Mouse (Mus musculus) heart, postnatal 25 days (tissue): ENCODE results near the gene Gtf2i. TPM values are rescaled to one million over a fixed set of nuclear protein-coding genes. Genes with fewer than 3 reads are reported as not detected.
A peak's percentile ranks its signal among the peaks of the same experiment; 100 is the strongest.
"Not testable (repeated sequence)": the region's sequence is repeated elsewhere in the genome, so short reads cannot be mapped to it uniquely, and the experiment has no call there.

Source experiments
- DNase-seq: peaks from one replicate; pipeline ENCODE4 v3.0.0; 2022; ENCODE audit warnings: low spot score
- intact Hi-C: fragments of 180-260 bp; cut with DNase I; formaldehyde crosslinking; loops from one replicate; pipeline ENCODE4 v1.15.1; 2025
- total RNA-seq, 2 experiments: library from RNA; stranded (reverse); gene quantifications; 2 replicates each; pipeline ENCODE4 v1.2.3; 2021

Gtf2i gene
- 100 to 1,000 TPM; 194 to 218 TPM for total RNA-seq

DNA sequence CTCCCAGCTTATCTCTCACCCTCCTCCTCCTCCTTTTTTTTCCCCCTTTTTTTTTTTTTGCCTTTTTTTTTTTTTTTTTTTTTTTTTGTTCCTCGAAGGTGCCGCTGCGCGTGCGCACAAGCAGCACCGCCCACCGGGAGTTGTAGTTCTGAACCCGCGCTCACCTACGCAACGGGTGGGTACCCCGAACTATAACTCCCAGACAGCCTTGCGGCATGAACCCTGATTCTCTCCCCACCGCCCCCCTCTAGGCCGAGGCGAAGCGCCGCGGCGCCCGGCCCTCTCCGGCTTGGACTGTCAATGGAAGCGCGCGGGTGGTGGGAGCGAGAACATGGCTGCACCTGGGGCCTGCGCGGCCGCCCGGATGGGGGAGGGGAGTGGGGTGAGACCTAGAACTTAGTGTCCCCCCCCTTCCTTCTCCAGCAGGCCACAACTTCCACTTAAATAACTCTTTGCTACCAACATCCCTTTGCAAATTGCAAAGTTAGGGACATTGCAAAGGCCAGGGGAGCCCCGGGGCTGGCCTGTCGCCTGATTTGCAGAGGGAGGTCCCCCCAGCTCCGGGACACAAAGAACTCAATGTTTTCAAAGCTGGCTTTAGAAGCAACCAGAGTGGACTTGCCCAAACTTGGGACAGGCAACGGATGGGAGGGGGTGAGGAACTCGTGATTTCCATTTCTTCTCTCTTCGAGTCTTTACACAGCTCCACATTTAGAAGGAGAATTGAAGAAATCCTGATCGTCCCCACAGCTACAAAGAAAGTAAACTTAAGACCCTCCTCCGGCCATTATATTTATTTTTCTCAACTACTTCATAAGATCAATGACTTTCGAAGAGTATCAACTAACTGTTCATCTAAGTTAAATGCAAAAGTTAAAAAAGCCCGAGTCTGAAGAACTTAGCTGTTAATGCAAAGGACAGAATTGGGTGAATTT, at the start of gene Gtf2i:
TSS of gene Gtf2i (minus strand) at position 73 of the 935 bp plus-strand sequence.
- intact Hi-C loops = loop anchor here (5.0 to 10.0 kb wide), 3 partner anchors 43 to 220 kb away; partner anchors contain the start of genes Castor2 and Gtf2ird2
- peak; percentile 94 for DNase-seq

GRCm38 (mm10) chr5:134359101-134359500, 44.5 kb upstream of the Gtf2i start:
- intact Hi-C loops = no loop called here
- DNase-seq = no peak

DNA sequence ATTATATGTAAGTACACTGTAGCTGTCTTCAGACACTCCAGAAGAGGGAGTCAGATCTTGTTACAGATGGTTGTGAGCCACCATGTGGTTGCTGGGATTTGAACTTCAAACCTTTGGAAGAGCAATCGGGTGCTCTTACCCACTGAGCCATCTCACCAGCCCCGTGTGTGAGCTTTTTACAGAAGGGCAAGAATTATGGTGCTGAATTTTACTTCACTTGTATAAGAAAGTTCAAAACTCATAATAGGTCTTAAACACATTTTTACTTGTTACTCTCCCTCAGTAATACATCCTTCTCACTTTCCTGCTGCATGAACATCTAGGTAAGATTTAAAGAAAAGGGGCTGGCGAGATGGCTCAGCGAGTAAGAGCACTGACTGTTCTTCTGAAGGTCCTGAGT, 40.8 kb upstream of the Gtf2i start:
- DNase-seq, intact Hi-C loops: not testable (repeated sequence)

- intact Hi-C loops = no loop called here
- DNase-seq = no peak
Observed at GRCm38 (mm10) chr5:134353117-134353516, 38.6 kb upstream of the Gtf2i start.

GRCm38 (mm10) chr5:134352527-134353001, 38.0 kb upstream of the Gtf2i start:
- intact Hi-C loops = no loop called here
- peak; percentile 10 for DNase-seq

- DNase-seq = peak; percentile 44
- intact Hi-C loops = no loop called here
Observed at GRCm38 (mm10) chr5:134350660-134351059, 36.1 kb upstream of the Gtf2i start.

- intact Hi-C loops = no loop called here
- no peak for DNase-seq
Observed at GRCm38 (mm10) chr5:134347066-134347465, 32.5 kb upstream of the Gtf2i start.

DNA sequence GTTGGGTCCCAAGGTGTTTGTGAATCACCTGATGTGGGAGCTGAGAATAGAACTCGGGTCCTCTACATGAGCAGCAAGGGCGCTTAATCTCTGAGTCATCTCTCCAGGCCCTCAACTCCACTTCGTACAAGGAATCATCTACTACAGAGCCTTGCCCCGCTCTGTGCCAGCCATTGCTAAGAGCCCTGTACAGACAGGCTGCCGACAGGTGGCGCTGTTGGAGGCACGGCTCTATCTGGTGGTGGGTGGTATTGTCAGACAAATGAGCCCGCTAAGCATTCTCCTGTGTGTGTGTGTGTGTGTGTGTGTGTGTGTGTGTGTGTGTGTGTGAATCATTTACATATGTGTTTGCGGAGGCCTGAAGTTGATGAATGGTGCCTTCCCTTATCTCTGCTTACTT, 30.9 kb upstream of the Gtf2i start:
- DNase-seq = no peak
- intact Hi-C loops = no loop called here

- intact Hi-C loops = loop anchor here (5.0 kb wide), 1 partner anchor 62 kb away; no protein-coding TSS in a partner anchor
Observed at GRCm38 (mm10) chr5:134344076-134344475, 29.5 kb upstream of the Gtf2i start.

DNA sequence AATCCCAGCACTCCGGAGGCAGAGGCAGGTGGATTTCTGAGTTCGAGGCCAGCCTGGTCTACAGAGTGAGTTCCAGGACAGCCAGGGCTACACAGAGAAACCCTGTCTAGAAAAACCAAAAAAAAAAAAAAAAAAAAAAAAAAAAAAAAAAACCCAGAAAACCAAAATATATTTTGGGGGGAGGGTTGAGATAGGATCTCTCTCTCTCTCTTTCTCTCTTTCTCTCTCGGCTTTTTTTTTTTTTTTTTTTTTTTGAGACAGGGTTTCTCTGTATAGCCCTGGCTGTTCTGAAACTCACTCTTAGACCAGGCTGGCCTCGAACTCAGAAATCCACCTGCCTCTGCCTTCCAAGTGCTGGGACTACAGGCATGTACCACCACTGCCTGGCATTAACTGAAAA, 29.0 kb upstream of the Gtf2i start:
- DNase-seq = not testable (repeated sequence)
- intact Hi-C loops = loop anchor here (5.0 kb wide), 1 partner anchor 61 kb away; no protein-coding TSS in a partner anchor

More at GRCm38 (mm10) chr5:134344076-134344475, 29.5 kb upstream of the Gtf2i start:
- DNase-seq = no peak

DNA sequence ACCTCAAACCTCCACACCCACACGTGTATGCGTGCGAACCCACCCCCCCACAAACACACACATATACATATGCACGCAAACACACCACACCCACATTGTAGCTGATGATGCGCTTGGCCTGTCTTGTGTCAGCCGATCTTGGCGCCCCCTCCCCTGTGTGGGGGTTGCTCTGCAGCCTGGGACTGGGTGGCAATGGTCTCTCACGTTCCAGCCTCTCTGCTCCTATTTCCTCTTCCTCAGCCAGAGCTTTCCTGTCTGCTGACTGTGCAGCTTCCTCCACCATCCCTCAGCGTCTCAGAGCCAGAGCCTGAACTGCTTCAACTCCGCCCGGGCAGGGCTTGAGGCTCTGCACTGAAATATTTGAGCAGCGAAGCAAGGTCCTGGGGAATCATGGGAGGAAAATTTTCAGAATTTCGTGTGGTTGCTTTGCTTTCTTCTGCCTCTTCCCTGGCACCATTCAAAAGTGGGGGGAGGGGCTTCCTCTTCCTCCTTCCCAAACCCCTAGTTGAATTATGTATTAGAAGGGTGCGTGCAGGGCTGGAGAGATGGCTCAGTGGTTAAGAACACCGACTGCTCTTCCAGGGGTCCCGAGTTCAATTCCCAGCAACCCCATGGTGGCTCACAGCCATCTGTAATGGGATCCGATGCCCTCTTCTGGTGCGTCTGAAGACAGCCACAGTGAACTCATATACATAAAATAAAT, 28.1 kb upstream of the Gtf2i start:
- intact Hi-C loops = loop anchor here (5.0 kb wide), 1 partner anchor 60 kb away; no protein-coding TSS in a partner anchor
- DNase-seq = no peak

GRCm38 (mm10) chr5:134341721-134342120, 27.2 kb upstream of the Gtf2i start:
- intact Hi-C loops = loop anchor here (1.0 to 5.0 kb wide), 4 partner anchors 25 to 160 kb away; no protein-coding TSS in a partner anchor

DNA sequence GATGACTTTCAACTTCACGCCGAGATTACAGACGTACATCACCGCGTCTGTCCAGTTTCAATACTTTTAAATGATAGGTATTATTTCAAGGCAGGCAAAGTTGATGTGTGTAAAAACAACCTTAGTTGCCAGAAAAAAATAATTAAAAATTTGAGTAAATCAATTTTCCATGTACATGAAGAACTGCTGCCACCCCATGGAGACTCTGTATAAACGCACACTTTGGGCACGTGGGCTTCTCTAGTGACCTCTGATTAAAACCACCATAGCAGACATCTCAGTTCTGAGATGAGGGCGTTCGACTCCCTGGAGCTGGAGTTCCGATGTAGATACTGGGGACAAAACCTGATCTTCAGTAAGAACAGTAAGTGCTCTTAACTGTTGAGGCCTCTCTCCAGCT, 26.8 kb upstream of the Gtf2i start:
- DNase-seq = no peak
- intact Hi-C loops = loop anchor here (1.0 to 5.0 kb wide), 4 partner anchors 25 to 160 kb away; no protein-coding TSS in a partner anchor

More at GRCm38 (mm10) chr5:134341721-134342120, 27.2 kb upstream of the Gtf2i start:
- DNase-seq = no peak

DNA sequence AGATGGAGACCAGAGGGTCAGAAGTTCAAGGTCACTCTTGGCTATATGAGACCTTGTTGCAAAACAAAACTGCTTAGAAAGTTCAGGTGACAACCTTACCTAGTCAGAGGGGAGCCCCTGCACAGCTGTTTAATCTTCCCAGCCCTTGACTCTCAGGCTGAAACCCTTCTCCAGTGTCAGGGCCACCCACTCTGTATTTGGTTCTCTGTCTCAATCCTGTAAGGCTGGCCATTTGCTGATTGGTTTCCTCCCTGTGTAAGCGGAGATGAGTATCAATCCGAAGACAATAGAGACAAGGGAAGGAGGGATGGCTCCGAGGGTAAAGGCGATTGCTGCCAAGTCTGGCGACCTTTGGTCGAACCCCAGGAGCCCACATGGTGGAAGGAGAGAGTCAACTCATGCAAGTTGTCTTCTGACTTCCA, 25.6 kb upstream of the Gtf2i start:
- intact Hi-C loops = loop anchor here (2.0 to 5.0 kb wide), 3 partner anchors 23 to 113 kb away; no protein-coding TSS in a partner anchor
- DNase-seq = no peak

GRCm38 (mm10) chr5:134337012-134337411, 22.5 kb upstream of the Gtf2i start:
- DNase-seq, intact Hi-C loops: not testable (repeated sequence)

DNA sequence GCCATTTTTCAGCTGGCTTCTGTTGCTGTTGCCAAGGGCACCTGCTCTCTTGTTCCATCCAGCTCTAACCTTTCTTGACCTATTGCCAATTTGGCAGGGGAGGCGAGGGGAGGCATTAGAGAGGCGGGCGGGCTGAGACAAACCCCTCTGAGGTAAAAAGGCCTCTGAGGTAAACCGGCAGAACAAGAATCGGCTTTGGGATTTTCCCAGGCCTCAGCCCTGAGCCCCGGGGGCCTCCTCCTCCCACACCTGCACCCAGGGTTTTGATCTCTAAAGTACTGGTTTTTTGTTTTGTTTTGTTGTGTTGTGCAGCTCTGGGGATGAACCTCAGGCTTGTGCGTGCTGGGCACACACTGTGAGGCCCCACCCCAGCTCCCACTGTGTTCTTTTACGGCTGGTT, 18.2 kb upstream of the Gtf2i start:
- intact Hi-C loops = no loop called here
- no peak for DNase-seq

DNA sequence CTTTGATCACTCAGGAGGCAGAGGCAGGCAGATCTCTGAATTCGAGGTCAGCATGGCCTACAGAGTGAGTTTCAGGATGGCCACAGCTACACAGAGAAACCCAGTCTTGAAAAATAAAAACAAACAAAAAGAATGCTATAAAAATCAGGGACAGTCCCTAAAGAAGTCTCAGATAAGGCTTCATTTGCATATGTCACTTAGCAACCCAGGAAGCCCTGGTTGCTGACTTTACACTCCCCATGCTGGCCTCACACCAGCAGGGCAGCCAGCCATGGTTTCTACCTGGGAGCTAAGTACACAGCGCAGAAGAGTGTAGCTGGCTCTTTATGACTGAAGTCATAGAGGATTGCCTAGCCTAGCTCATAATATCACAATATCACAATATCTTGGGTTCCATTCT, 15.5 kb upstream of the Gtf2i start:
- no peak for DNase-seq
- intact Hi-C loops = no loop called here

DNA sequence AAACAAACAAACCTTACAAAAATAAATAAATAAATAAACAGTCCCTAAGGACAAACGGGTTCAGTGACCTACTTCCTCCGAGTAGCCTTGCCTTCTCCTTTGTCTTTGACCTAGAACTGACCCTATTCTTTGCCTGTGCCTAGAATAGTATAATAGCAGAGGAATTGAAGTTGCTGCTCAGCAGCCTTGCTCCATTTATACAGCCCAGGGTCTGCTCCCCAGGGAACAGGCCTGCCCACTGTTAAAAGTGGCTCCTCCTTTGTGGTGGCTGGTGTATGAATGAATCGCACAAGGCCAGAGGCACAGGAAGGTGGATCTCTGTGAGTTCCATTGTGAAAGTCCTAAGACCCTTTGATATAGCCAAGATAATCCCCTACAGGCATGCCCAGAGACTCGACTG, 14.8 kb upstream of the Gtf2i start:
- intact Hi-C loops = no loop called here
- DNase-seq = no peak

DNA sequence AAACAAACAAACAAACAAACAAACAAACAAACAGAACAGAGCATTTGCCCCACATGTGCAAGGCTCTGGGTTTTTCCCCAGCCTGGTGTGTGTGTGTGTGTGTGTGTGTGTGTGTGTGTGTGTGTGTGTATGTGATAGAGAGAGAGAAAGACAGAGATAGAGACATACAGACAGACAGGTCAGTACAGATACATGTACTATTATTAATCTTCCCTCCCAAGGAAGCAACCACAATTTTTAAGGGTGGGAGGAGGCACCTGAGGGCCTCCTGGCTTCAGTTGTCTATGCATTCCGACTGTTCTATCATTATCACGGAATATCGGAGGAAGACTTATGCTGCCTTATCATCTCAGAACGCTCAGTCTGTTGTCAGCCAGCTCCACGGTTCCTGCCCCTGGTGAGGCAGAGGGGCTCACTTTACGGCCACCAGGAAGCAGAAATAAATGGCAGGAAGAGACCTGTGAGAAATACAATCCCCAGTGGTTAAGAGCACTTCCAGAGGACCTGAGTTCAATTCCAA, 14.0 kb upstream of the Gtf2i start:
- no peak for DNase-seq
- intact Hi-C loops = no loop called here
